Mouse (Mus musculus) colon, adult 2 months (tissue): Measurements from ENCODE around the gene Rnaseh2a. TPM values are rescaled to one million over a fixed set of nuclear protein-coding genes. Genes with fewer than 3 reads are reported as not detected.

Source experiments
- polyA plus RNA-seq: library from polyadenylated mRNA; depleted of rRNA; stranded (reverse); fragments of >200 nt; gene quantifications from 2 replicates; pipeline ENCODE4 v1.2.3, GENCODE M21; 2012; rRNA removed

The Rnaseh2a gene
- polyA plus RNA-seq, result 41.0 and 42.0 TPM in 2 replicates

GRCm38 (mm10) chr8:84969241-84970134 lies at the start of gene Rnaseh2a, which contains the start of the genes Gm49661 and Prdx2:
Rnaseh2a (minus strand) TSS chr8:84969767.
Gm49661 (minus strand) TSS chr8:84969433.
Prdx2 (plus strand) TSS chr8:84969587.

GRCm38 (mm10) chr8:85014431-85014830 lies 44.9 kb upstream of the Rnaseh2a start, which contains the start of gene Best2:
Best2 (minus strand) TSS chr8:85014531.

GRCm38 (mm10) chr8:84990349-84990748 lies 20.8 kb upstream of the Rnaseh2a start, which contains the start of gene Hook2:
Hook2 (plus strand) TSS chr8:84990603.

GRCm38 (mm10) chr8:84978248-84978940 lies 8.8 kb upstream of the Rnaseh2a start, which contains the start of gene Junb:
Junb (minus strand) TSS chr8:84978718.

DNA sequence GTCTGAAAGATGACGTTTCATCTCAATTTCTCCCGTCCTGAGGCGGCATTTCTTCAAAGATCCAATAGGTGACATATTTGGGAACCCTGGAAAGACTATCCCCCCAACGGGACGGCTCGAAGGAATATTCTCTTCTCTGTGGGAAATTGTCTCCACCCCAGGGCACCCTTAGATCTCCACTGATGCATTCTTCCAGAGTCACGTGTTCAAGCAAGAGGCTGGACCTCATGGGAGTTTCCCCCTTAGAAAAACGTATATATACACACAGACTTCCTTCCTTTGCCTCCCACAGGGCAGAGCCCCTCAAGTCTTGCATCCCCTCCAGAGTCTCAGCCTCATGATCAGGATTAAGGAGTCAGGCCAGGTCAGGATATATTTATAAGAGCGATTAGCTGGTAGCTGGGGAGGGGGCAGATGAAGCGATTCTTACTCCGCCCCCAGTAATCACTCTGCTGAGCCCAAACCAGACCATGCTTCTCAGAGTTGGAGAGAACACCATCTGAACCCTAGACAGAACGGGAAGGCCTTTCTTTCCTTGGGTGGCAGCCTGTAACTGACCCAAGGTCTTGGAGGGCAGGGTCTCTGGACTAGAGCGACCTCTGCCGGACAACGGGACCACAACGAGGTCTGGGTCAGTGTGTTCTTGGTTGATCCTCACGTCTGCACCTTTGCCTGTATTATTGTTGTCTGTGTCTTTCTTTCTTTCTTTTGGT lies 22.9 kb downstream of the Rnaseh2a start, which contains the start of gene Rtbdn:
TSS of gene Rtbdn (plus strand) at position 464 of the 713 bp plus-strand sequence.

GRCm38 (mm10) chr8:84936962-84937546 lies 32.5 kb downstream of the Rnaseh2a start, which contains the start of gene Mast1:
Mast1 (minus strand) TSS chr8:84937359.

GRCm38 (mm10) chr8:84908421-84909161 lies 61.0 kb downstream of the Rnaseh2a start, which contains the start of gene Dnase2a:
Dnase2a (plus strand) TSS chr8:84908560.

Other genes with a start within 250 kb of the Rnaseh2a start
- gene G430095P16Rik, start 246.8 kb downstream of the Rnaseh2a start, polyA plus RNA-seq, result 0.29 and 0.59 TPM in 2 replicates
- gene Nfix, start 169.4 kb downstream of the Rnaseh2a start, polyA plus RNA-seq, result 42.4 and 55.8 TPM in 2 replicates
- gene Dand5, start 146.9 kb downstream of the Rnaseh2a start, polyA plus RNA-seq, result 2.1 and 2.9 TPM in 2 replicates
- gene Gadd45gip1, start 138.2 kb downstream of the Rnaseh2a start, polyA plus RNA-seq, result 40.4 and 47.3 TPM in 2 replicates
- 58.2 and 66.6 TPM in 2 replicates for gene Rad23a, start 129.1 kb downstream of the Rnaseh2a start, polyA plus RNA-seq
- 162 and 189 TPM in 2 replicates for gene Calr, start 122.8 kb downstream of the Rnaseh2a start, polyA plus RNA-seq
- 35.1 TPM in 2 replicates for gene Farsa, start 112.8 kb downstream of the Rnaseh2a start, polyA plus RNA-seq
- 1.3 and 1.9 TPM in 2 replicates for gene Syce2, start 97.7 kb downstream of the Rnaseh2a start, polyA plus RNA-seq
- 130 and 142 TPM in 2 replicates for gene Gcdh, start 75.8 kb downstream of the Rnaseh2a start, polyA plus RNA-seq
- 0.23 and 0.28 TPM in 2 replicates for gene Klf1, start 67.8 kb downstream of the Rnaseh2a start, polyA plus RNA-seq
- 13.5 and 17.0 TPM in 2 replicates for gene Dnase2a, start 61.2 kb downstream of the Rnaseh2a start, polyA plus RNA-seq
- gene Mast1, start 32.4 kb downstream of the Rnaseh2a start, polyA plus RNA-seq, result 1.3 and 1.7 TPM in 2 replicates
- gene Rtbdn, start 22.8 kb downstream of the Rnaseh2a start, polyA plus RNA-seq, result 0.21 and 0.81 TPM in 2 replicates
- not detected in 2 replicates for gene Gm49661, start 334 bp downstream of the Rnaseh2a start, polyA plus RNA-seq
- gene Prdx2, start 180 bp downstream of the Rnaseh2a start, polyA plus RNA-seq, result 119 and 140 TPM in 2 replicates
- gene Junb, start 9.0 kb upstream of the Rnaseh2a start, polyA plus RNA-seq, result 231 and 249 TPM in 2 replicates
- gene Hook2, start 20.8 kb upstream of the Rnaseh2a start, polyA plus RNA-seq, result 43.2 and 50.0 TPM in 2 replicates
- gene Best2, start 44.8 kb upstream of the Rnaseh2a start, polyA plus RNA-seq, result 96.2 and 105 TPM in 2 replicates
- gene Asna1, start 55.5 kb upstream of the Rnaseh2a start, polyA plus RNA-seq, result 110 TPM in 2 replicates
- 108 and 150 TPM in 2 replicates for gene Trir, start 57.1 kb upstream of the Rnaseh2a start, polyA plus RNA-seq
- gene Tnpo2, start 67.1 kb upstream of the Rnaseh2a start, polyA plus RNA-seq, result 53.8 and 59.8 TPM in 2 replicates
- gene Fbxw9, start 90.3 kb upstream of the Rnaseh2a start, polyA plus RNA-seq, result 59.9 and 71.0 TPM in 2 replicates
- 0.72 TPM in 1 of 2 replicates, not detected in the other for gene Gm5741, start 98.2 kb upstream of the Rnaseh2a start, polyA plus RNA-seq
- gene Dhps, start 102.0 kb upstream of the Rnaseh2a start, polyA plus RNA-seq, result 53.6 and 68.0 TPM in 2 replicates
- gene Wdr83os, start 111.0 kb upstream of the Rnaseh2a start, polyA plus RNA-seq, result 87.0 and 110 TPM in 2 replicates
- 29.5 and 29.6 TPM in 2 replicates for gene Wdr83, start 111.5 kb upstream of the Rnaseh2a start, polyA plus RNA-seq
- gene Man2b1, start 113.5 kb upstream of the Rnaseh2a start, polyA plus RNA-seq, result 70.9 and 73.4 TPM in 2 replicates
- gene Zfp791, start 153.3 kb upstream of the Rnaseh2a start, polyA plus RNA-seq, result 0.57 and 1.0 TPM in 2 replicates
- gene Cks1brt, start 182.2 kb upstream of the Rnaseh2a start, polyA plus RNA-seq, result not detected in 2 replicates